Mouse (Mus musculus) olfactory bulb, adult 2 months (tissue): Measurements from ENCODE around the gene Pik3cb.

Experiments used
- CTCF ChIP-seq: fragments of 200-500 bp; IDR thresholded peaks from 2 replicates; pipeline ENCODE4 v1.5.1; 2012; ENCODE audit warnings: low read depth, mild to moderate bottlenecking, low read length, moderate library complexity; ENCODE audit not compliant: insufficient read depth
- POLR2A ChIP-seq: fragments of 200-500 bp; IDR thresholded peaks from 2 replicates; pipeline ENCODE4 v1.6.1; 2012; ENCODE audit warnings: mild to moderate bottlenecking, low read depth, low read length, moderate library complexity; ENCODE audit not compliant: insufficient read depth

DNA sequence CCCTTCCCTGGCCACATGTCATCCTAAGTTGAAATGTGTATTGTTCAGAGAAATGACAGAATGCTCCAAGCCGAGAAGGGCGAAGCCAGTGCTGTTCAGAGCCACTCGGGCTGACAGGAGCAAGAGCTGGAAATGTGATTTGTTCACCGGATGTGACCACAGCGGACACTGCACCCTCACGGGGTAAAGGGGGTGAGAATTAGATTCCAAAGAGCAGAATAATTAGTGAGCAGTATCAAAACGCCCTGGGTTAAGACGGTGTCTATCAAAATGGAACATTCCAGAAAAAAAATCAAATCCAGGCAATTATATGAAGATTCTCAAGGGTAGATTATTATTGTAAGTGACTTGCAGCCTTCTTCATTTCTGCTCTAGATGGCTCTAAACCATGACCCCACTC, 106.3 kb downstream of the Pik3cb start:
- no peak for TF ChIP-seq POLR2A
- TF ChIP-seq CTCF = no peak
